In genomic region chr8:40803379-40804079, GRCm38 (mm10) we compare ENCODE assay signal across 21 mouse cellular contexts. TPM values are rescaled to one million over a fixed set of nuclear protein-coding genes. Genes with fewer than 3 reads are reported as not detected.
"Had no signal": no experiment of that assay in that cellular context is flagged by ENCODE, and none has a peak within 500 bp of the region (broad histone marks: within the 10 kb centered on the region; RNA-seq: fewer than 3 reads in every experiment).

No protein-coding gene starts in this region.

- DNase-seq: lung, adult 2 months; lung, postnatal 4 days; midbrain, embryonic 14.5 days; right cerebral cortex, adult 18-20 months; right cerebral cortex, postnatal 25 days; thymus, postnatal 14 days had no signal

- H3K9ac ChIP-seq: liver, embryonic 14.5 days; neural tube, embryonic 15.5 days had no signal

- H3K4me3 ChIP-seq: left cerebral cortex, adult 2 months; limb, embryonic 10.5 days; midbrain, embryonic 10.5 days; myocyte; neural tube, embryonic 15.5 days had no signal

- H3K27me3 ChIP-seq: neural tube, embryonic 15.5 days had no signal

- H3K4me1 ChIP-seq: limb, embryonic 10.5 days; midbrain, embryonic 10.5 days; neural tube, embryonic 15.5 days had no signal

- H3K9me3 ChIP-seq: limb, embryonic 10.5 days; midbrain, embryonic 10.5 days; neural tube, embryonic 15.5 days had no signal

- ATAC-seq: hindbrain, embryonic 16.5 days; inflammation-experienced regulatory T-cells, adult 6 months; lung, postnatal 0 days had no signal

- H3K36me3 ChIP-seq: limb, embryonic 10.5 days; midbrain, embryonic 10.5 days; neural tube, embryonic 15.5 days had no signal

- H3K27ac ChIP-seq: kidney, postnatal 0 days; left cerebral cortex, adult 2 months; limb, embryonic 10.5 days; liver, embryonic 14.5 days; midbrain, embryonic 10.5 days; neural tube, embryonic 15.5 days had no signal

- H3K4me2 ChIP-seq: neural tube, embryonic 15.5 days had no signal

RNA-seq across cellular contexts. Expression of gene Adam20, which starts 10.5 kb away (rescaled TPM):
- total RNA-seq: layer of hippocampus, postnatal 25 days; left cerebral cortex, adult 2 months; left cerebral cortex, postnatal 14 days; megakaryocyte, adult 5-6 weeks had no signal
- polyA plus RNA-seq: hindbrain, embryonic 16.5 days; inflammation-experienced regulatory T-cells, adult 6 months; kidney, postnatal 0 days; limb, embryonic 10.5 days; limb, embryonic 14.5 days; liver, embryonic 14.5 days; lung, adult 2 months; lung, postnatal 0 days; midbrain, embryonic 10.5 days; midbrain, embryonic 14.5 days; myocyte; neural tube, embryonic 11.5 days; neural tube, embryonic 15.5 days had no signal

RNA-seq across cellular contexts. Expression of gene Adam39, which starts 19.3 kb away (rescaled TPM):
- total RNA-seq: layer of hippocampus, postnatal 25 days; left cerebral cortex, adult 2 months; left cerebral cortex, postnatal 14 days; megakaryocyte, adult 5-6 weeks had no signal
- polyA plus RNA-seq: hindbrain, embryonic 16.5 days; inflammation-experienced regulatory T-cells, adult 6 months; kidney, postnatal 0 days; limb, embryonic 10.5 days; limb, embryonic 14.5 days; liver, embryonic 14.5 days; lung, adult 2 months; lung, postnatal 0 days; midbrain, embryonic 10.5 days; midbrain, embryonic 14.5 days; myocyte; neural tube, embryonic 11.5 days; neural tube, embryonic 15.5 days had no signal

RNA-seq across cellular contexts. Expression of gene Adam25, which starts 51.5 kb away (rescaled TPM):
- total RNA-seq: layer of hippocampus, postnatal 25 days; left cerebral cortex, adult 2 months; left cerebral cortex, postnatal 14 days; megakaryocyte, adult 5-6 weeks had no signal
- polyA plus RNA-seq: hindbrain, embryonic 16.5 days; inflammation-experienced regulatory T-cells, adult 6 months; kidney, postnatal 0 days; limb, embryonic 10.5 days; limb, embryonic 14.5 days; liver, embryonic 14.5 days; lung, adult 2 months; lung, postnatal 0 days; midbrain, embryonic 10.5 days; midbrain, embryonic 14.5 days; myocyte; neural tube, embryonic 11.5 days; neural tube, embryonic 15.5 days had no signal
